Mouse (Mus musculus): ENCODE measurements around the gene Map3k10. TPM values are rescaled to one million over a fixed set of nuclear protein-coding genes. Genes with fewer than 3 reads are reported as not detected.

Map3k10 gene
- polyA plus RNA-seq, 1 experiment from 2014 or later = 1.7 TPM

- DNase-seq (no peak), ATAC-seq (no peak)
- no peaks in the 10 kb centered on the region for H3K4me1 ChIP-seq (ENCODE audit: insufficient read depth)
- no peak overlapping the region for H3K27ac ChIP-seq (ENCODE audit: low read depth)
- no peaks in the 10 kb centered on the region for H3K9me3 ChIP-seq (ENCODE audit: low read length)
- no peak overlapping the region for H3K4me2 ChIP-seq (ENCODE audit: low read depth, low read length)
- TF ChIP-seq CTCF (IDR thresholded peaks at IDR 0.05; ENCODE audit: low read depth) (no peak), EP300 (IDR thresholded peaks at IDR 0.05; ENCODE audit: low read depth) (no peak)
- H3K9ac ChIP-seq (replicated peaks) = no peak overlapping the region
- 32% methylated on average over 47 of the region's 53 CpGs for WGBS (ENCODE audit: insufficient replicate concordance)
- no peak overlapping the region for H3K4me3 ChIP-seq (ENCODE audit: low read depth, low read length)
- H3K27me3 ChIP-seq (ENCODE audit: insufficient read depth, low read length) = peaks cover 47% of the 10 kb centered on the region
- no peaks in the 10 kb centered on the region for H3K36me3 ChIP-seq (replicated peaks; ENCODE audit: insufficient read depth, low read length)
Measured at GRCm38 (mm10) chr7:27657824-27658395, 16.5 kb downstream of the Map3k10 start.

- Histone ChIP-seq H3K9me3 (ENCODE audit: low read length) (no peaks in the 10 kb centered on the region), H3K4me2 (ENCODE audit: low read depth, low read length) (no peak overlapping the region), H3K27ac (ENCODE audit: low read depth) (no peak overlapping the region), H3K27me3 (ENCODE audit: insufficient read depth, low read length) (peaks cover 55% of the 10 kb centered on the region), H3K36me3 (replicated peaks; ENCODE audit: insufficient read depth, low read length) (no peaks in the 10 kb centered on the region), H3K4me1 (ENCODE audit: insufficient read depth) (no peaks in the 10 kb centered on the region), H3K4me3 (ENCODE audit: low read depth, low read length) (no peak overlapping the region), H3K9ac (replicated peaks) (no peak overlapping the region)
- 82% methylated on average over 16 of the region's 16 CpGs for WGBS (ENCODE audit: insufficient replicate concordance)
- no peak for TF ChIP-seq CTCF (IDR thresholded peaks at IDR 0.05; ENCODE audit: low read depth)
- TF ChIP-seq EP300 (IDR thresholded peaks at IDR 0.05; ENCODE audit: low read depth) = no peak
- DNase-seq = no peak
- no peak for ATAC-seq
Measured at GRCm38 (mm10) chr7:27656600-27656999, 17.8 kb downstream of the Map3k10 start.

GRCm38 (mm10) chr7:27655545-27655944 is 18.9 kb downstream of the Map3k10 start:
- 36% methylated on average over 11 of the region's 11 CpGs for WGBS (ENCODE audit: insufficient replicate concordance)
- peaks cover 57% of the 10 kb centered on the region for H3K27me3 ChIP-seq (ENCODE audit: insufficient read depth, low read length)
- no peak overlapping the region for H3K9ac ChIP-seq (replicated peaks)
- ATAC-seq = no peak
- TF ChIP-seq EP300 (IDR thresholded peaks at IDR 0.05; ENCODE audit: low read depth) = no peak
- no peak for TF ChIP-seq CTCF (IDR thresholded peaks at IDR 0.05; ENCODE audit: low read depth)
- no peaks in the 10 kb centered on the region for H3K9me3 ChIP-seq (ENCODE audit: low read length)
- no peaks in the 10 kb centered on the region for H3K36me3 ChIP-seq (replicated peaks; ENCODE audit: insufficient read depth, low read length)
- H3K4me1 ChIP-seq (ENCODE audit: insufficient read depth) = no peaks in the 10 kb centered on the region
- H3K4me2 ChIP-seq (ENCODE audit: low read depth, low read length) = no peak overlapping the region
- no peak overlapping the region for H3K4me3 ChIP-seq (ENCODE audit: low read depth, low read length)
- H3K27ac ChIP-seq (ENCODE audit: low read depth) = no peak overlapping the region
- no peak for DNase-seq

GRCm38 (mm10) chr7:27654607-27655276 is 19.7 kb downstream of the Map3k10 start:
- Histone ChIP-seq H3K27me3 (ENCODE audit: insufficient read depth, low read length) (peaks cover 57% of the 10 kb centered on the region), H3K27ac (ENCODE audit: low read depth) (no peak overlapping the region), H3K9ac (replicated peaks) (no peak overlapping the region), H3K36me3 (replicated peaks; ENCODE audit: insufficient read depth, low read length) (no peaks in the 10 kb centered on the region), H3K4me2 (ENCODE audit: low read depth, low read length) (no peak overlapping the region), H3K4me1 (ENCODE audit: insufficient read depth) (no peaks in the 10 kb centered on the region), H3K4me3 (ENCODE audit: low read depth, low read length) (no peak overlapping the region), H3K9me3 (ENCODE audit: low read length) (no peaks in the 10 kb centered on the region)
- TF ChIP-seq EP300 (IDR thresholded peaks at IDR 0.05; ENCODE audit: low read depth) = no peak
- TF ChIP-seq CTCF (IDR thresholded peaks at IDR 0.05; ENCODE audit: low read depth) = peak; percentile 66
- no peak for DNase-seq
- WGBS (ENCODE audit: insufficient replicate concordance) = 55% methylated on average over 20 of the region's 20 CpGs
- no peak for ATAC-seq

- 7% methylated on average over 53 of the region's 62 CpGs for WGBS (ENCODE audit: insufficient replicate concordance)
- Histone ChIP-seq H3K27ac (ENCODE audit: low read depth) (no peak within 1 kb of the TSS), H3K27me3 (ENCODE audit: insufficient read depth, low read length) (peaks cover 57% of the 10 kb centered on the region), H3K36me3 (replicated peaks; ENCODE audit: insufficient read depth, low read length) (no peaks in the 10 kb centered on the region), H3K9ac (replicated peaks) (no peak within 1 kb of the TSS), H3K9me3 (ENCODE audit: low read length) (no peaks in the 10 kb centered on the region), H3K4me1 (ENCODE audit: insufficient read depth) (no peaks in the 10 kb centered on the region), H3K4me3 (ENCODE audit: low read depth, low read length) (no peak within 1 kb of the TSS), H3K4me2 (ENCODE audit: low read depth, low read length) (no peak within 1 kb of the TSS)
- no peak for TF ChIP-seq CTCF (IDR thresholded peaks at IDR 0.05; ENCODE audit: low read depth)
- TF ChIP-seq EP300 (IDR thresholded peaks at IDR 0.05; ENCODE audit: low read depth) = no peak
- ATAC-seq = peak; percentile 33
- DNase-seq = peak; percentile 54
Measured at GRCm38 (mm10) chr7:27653681-27654437, 20.5 kb downstream of the Map3k10 start, which contains the start of gene Ttc9b. Ttc9b (plus strand) TSS chr7:27653915.

- peak; percentile 80 for DNase-seq
- 3% methylated on average over 10 of the region's 10 CpGs for WGBS (ENCODE audit: insufficient replicate concordance)
- peaks cover 41% of the 10 kb centered on the region for H3K27me3 ChIP-seq (ENCODE audit: insufficient read depth, low read length)
- H3K4me3 ChIP-seq (ENCODE audit: low read depth, low read length) = no peak overlapping the region
- H3K27ac ChIP-seq (ENCODE audit: low read depth) = no peak overlapping the region
- no peaks in the 10 kb centered on the region for H3K9me3 ChIP-seq (ENCODE audit: low read length)
- H3K9ac ChIP-seq (replicated peaks) = no peak overlapping the region
- H3K36me3 ChIP-seq (replicated peaks; ENCODE audit: insufficient read depth, low read length) = no peaks in the 10 kb centered on the region
- no peaks in the 10 kb centered on the region for H3K4me1 ChIP-seq (ENCODE audit: insufficient read depth)
- H3K4me2 ChIP-seq (ENCODE audit: low read depth, low read length) = peak overlapping the region; percentile 20
- ATAC-seq = peak; percentile 62
- TF ChIP-seq EP300 (IDR thresholded peaks at IDR 0.05; ENCODE audit: low read depth) (no peak), CTCF (IDR thresholded peaks at IDR 0.05; ENCODE audit: low read depth) (peak; percentile 78)
Measured at GRCm38 (mm10) chr7:27650949-27651348, 23.4 kb downstream of the Map3k10 start.

Measured in liver, postnatal 0 days (tissue).